Mouse (Mus musculus): ENCODE data around the gene Pip4k2c. TPM values are rescaled to one million over a fixed set of nuclear protein-coding genes. Genes with fewer than 3 reads are reported as not detected.

The Pip4k2c gene
- total and polyA plus RNA-seq, 2 experiments from 2014 or later: 23.7 to 25.0 TPM

DNA sequence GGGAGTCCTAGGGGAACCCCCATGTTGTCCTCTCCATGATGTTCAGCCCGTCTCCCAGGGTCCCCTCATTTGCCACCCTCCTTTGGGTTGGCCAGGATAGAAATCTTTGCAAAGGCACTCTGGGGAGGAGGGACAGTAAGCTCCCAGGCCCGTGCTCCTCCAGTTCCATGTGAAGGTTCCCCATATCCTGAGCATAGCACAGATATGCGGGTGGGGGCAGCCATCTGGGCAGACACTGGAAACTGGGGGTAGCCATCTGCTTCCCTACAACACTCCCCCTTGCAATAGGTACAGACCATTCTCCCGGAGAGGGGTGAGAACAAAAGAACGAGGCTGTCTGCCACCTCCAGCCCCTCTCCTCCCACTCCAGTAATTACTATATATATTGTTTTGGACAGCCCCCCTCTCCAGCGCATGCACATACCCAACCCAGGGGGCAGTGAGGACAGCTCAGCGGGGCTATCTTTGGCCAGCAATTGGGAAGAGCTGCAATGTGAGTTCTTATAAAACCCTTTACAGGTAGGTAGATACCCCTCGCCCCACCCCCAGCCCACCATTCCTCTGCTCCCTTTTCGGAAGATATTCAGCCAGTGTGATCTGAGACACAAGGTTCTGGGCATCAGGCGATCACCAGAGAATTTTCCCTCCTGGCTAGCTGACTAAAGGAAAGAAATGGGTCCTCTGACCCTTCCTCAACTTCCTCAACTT is 23.9 kb downstream of the Pip4k2c start:
- no peak for ATAC-seq (ENCODE audit: insufficient read depth, low read depth)
- TF ChIP-seq EP300 (IDR thresholded peaks at IDR 0.05; ENCODE audit: low read depth): no peak
- no peak overlapping the region for H3K27ac ChIP-seq (ENCODE audit: low read depth)
- peaks cover 11% of the 10 kb centered on the region for H3K36me3 ChIP-seq (replicated peaks; ENCODE audit: control insufficient read depth, insufficient read depth, low read length)
- no peak overlapping the region; the same call in 1 of the 2 replicates for H3K9ac ChIP-seq (replicated peaks; ENCODE audit: low read depth, low read length)
- DNase-seq (ENCODE audit: low spot score): no peak
- H3K4me2 ChIP-seq (ENCODE audit: low read depth, low read length): peak overlapping the region; percentile 85; the same call in 1 of the 2 replicates
- H3K9me3 ChIP-seq (replicated peaks; ENCODE audit: control insufficient read depth, low read length): no peaks in the 10 kb centered on the region
- H3K4me1 ChIP-seq (ENCODE audit: control insufficient read depth, insufficient read depth): 0 out of 2 replicates have a peak, but pooled peaks cover 8% of the 10 kb centered on the region
- peaks cover 19% of the 10 kb centered on the region for H3K27me3 ChIP-seq (ENCODE audit: control insufficient read depth, insufficient read depth, low read length)
- peak overlapping the region; percentile 59; the same call in 1 of the 2 replicates for H3K4me3 ChIP-seq (ENCODE audit: low read depth, low read length)
- 48% methylated on average over 10 of the region's 10 CpGs for WGBS

DNA sequence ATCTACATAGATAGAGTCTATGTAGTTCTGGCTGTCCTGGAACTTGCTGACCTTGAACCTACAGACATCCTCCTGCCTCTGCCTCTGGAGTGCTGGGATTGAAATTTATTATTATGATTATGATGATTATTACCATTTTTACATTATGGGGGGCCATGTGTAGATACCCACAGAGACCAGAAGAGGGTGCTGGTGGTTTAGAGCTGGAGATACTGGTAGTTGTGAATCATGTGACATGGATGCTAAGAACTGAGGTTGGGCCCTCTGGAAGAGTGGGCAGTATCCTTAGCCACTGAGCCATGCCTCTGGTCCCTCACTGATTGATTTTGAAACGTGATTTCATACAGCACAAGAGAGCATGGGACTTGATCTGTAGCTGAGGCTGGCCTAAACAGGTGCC is 24.9 kb downstream of the Pip4k2c start:
- TF ChIP-seq EP300 (IDR thresholded peaks at IDR 0.05; ENCODE audit: low read depth) (no peak), CTCF (IDR thresholded peaks at IDR 0.05; ENCODE audit: low read depth) (peak; percentile 17; the same call in 1 of the 2 replicates)
- ATAC-seq (ENCODE audit: insufficient read depth, low read depth) (no peak), DNase-seq (ENCODE audit: low spot score) (no peak)
- H3K4me3 ChIP-seq (ENCODE audit: low read depth, low read length): no peak overlapping the region
- peaks cover 24% of the 10 kb centered on the region for H3K27me3 ChIP-seq (ENCODE audit: control insufficient read depth, insufficient read depth, low read length)
- no peak overlapping the region for H3K4me2 ChIP-seq (ENCODE audit: low read depth, low read length)
- H3K36me3 ChIP-seq (replicated peaks; ENCODE audit: control insufficient read depth, insufficient read depth, low read length): peaks cover 11% of the 10 kb centered on the region
- H3K9me3 ChIP-seq (replicated peaks; ENCODE audit: control insufficient read depth, low read length): no peaks in the 10 kb centered on the region
- H3K27ac ChIP-seq (ENCODE audit: low read depth): no peak overlapping the region
- H3K9ac ChIP-seq (replicated peaks; ENCODE audit: low read depth, low read length): no peak overlapping the region
- 88% methylated on average over 1 of the region's 1 CpGs for WGBS
- H3K4me1 ChIP-seq (ENCODE audit: control insufficient read depth, insufficient read depth): 0 out of 2 replicates have a peak, but pooled peaks cover 8% of the 10 kb centered on the region

DNA sequence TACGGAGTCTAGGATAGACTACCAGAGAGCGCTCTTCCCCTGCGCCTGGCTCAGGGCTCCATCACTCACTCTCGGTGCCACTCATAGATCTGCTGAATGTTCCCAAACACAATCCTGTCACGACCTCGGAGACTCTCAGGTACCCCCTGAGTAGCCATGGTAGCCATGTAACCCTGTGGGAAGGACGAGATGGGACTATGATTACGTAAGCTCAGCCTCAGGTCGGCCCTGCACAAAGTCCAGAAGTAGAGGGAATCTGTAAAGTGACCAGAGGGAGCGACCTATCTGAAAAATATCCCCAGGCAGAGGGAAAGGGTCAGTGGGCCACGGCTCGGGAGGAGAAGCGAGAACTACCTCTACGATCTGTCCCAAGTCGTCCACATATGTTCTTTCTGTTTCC is 25.9 kb downstream of the Pip4k2c start:
- peaks cover 34% of the 10 kb centered on the region for H3K27me3 ChIP-seq (ENCODE audit: control insufficient read depth, insufficient read depth, low read length)

DNA sequence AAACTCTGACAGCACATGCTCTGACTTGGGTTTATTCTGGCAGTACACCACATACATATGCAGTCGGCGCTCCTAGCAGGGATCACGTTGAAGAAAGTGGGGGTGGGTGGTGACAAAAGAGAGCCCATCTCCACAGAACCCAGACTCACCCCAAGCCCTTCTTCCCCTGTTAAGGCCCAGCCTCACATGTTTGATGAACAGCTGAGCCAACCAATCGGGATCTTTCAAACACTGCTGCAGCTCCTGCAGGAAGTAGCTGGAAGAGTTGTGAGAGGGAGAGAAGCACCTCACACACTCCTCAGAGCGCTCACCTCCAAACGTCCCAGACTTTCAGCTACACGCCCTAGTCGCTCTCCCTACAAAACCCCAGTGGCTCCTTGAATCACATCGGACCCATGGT is 26.3 kb downstream of the Pip4k2c start:
- Histone ChIP-seq H3K27me3 (ENCODE audit: control insufficient read depth, insufficient read depth, low read length) (peaks cover 38% of the 10 kb centered on the region), H3K9ac (replicated peaks; ENCODE audit: low read depth, low read length) (no peak overlapping the region), H3K27ac (ENCODE audit: low read depth) (no peak overlapping the region), H3K4me2 (ENCODE audit: low read depth, low read length) (no peak overlapping the region), H3K4me3 (ENCODE audit: low read depth, low read length) (no peak overlapping the region), H3K9me3 (replicated peaks; ENCODE audit: control insufficient read depth, low read length) (no peaks in the 10 kb centered on the region), H3K4me1 (ENCODE audit: control insufficient read depth, insufficient read depth) (0 out of 2 replicates have a peak, but pooled peaks cover 8% of the 10 kb centered on the region), H3K36me3 (replicated peaks; ENCODE audit: control insufficient read depth, insufficient read depth, low read length) (peaks cover 11% of the 10 kb centered on the region)
- WGBS: 73% methylated on average over 9 of the region's 9 CpGs
- DNase-seq (ENCODE audit: low spot score) (no peak), ATAC-seq (ENCODE audit: insufficient read depth, low read depth) (no peak)
- TF ChIP-seq EP300 (IDR thresholded peaks at IDR 0.05; ENCODE audit: low read depth) (no peak), CTCF (IDR thresholded peaks at IDR 0.05; ENCODE audit: low read depth) (no peak)

More for the DNA sequence above, 25.9 kb downstream of the Pip4k2c start:
- Histone ChIP-seq H3K4me1 (ENCODE audit: control insufficient read depth, insufficient read depth) (0 out of 2 replicates have a peak, but pooled peaks cover 8% of the 10 kb centered on the region), H3K9me3 (replicated peaks; ENCODE audit: control insufficient read depth, low read length) (no peaks in the 10 kb centered on the region), H3K4me2 (ENCODE audit: low read depth, low read length) (no peak overlapping the region), H3K9ac (replicated peaks; ENCODE audit: low read depth, low read length) (no peak overlapping the region), H3K27ac (ENCODE audit: low read depth) (no peak overlapping the region), H3K36me3 (replicated peaks; ENCODE audit: control insufficient read depth, insufficient read depth, low read length) (peaks cover 11% of the 10 kb centered on the region), H3K4me3 (ENCODE audit: low read depth, low read length) (no peak overlapping the region)
- TF ChIP-seq CTCF (IDR thresholded peaks at IDR 0.05; ENCODE audit: low read depth) (no peak), EP300 (IDR thresholded peaks at IDR 0.05; ENCODE audit: low read depth) (no peak)
- WGBS: 79% methylated on average over 15 of the region's 15 CpGs
- DNase-seq (ENCODE audit: low spot score): no peak
- no peak for ATAC-seq (ENCODE audit: insufficient read depth, low read depth)

DNA sequence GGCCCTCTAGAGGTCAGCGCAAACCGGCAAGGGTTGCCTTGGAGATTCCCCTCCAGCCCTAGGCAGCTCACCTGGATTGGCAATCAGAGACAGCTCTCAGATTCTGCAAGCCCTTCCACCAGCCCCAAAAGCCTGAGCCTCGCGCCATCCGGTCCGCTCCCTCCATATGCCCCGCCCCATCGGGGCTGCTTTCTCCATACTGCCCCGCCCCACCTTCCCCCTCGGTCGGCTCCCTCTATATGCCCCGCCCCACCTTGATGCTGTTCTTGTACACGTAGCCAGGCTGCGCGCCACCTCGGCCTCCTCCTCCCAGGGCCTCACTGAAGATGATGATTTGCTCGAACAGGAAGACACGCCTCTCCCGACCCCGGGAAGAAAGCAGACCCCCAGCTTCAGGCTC is 27.6 kb downstream of the Pip4k2c start:
- Histone ChIP-seq H3K4me1 (ENCODE audit: control insufficient read depth, insufficient read depth) (0 out of 2 replicates have a peak, but pooled peaks cover 4% of the 10 kb centered on the region), H3K4me2 (ENCODE audit: low read depth, low read length) (peak overlapping the region; percentile 49), H3K9me3 (replicated peaks; ENCODE audit: control insufficient read depth, low read length) (no peaks in the 10 kb centered on the region), H3K9ac (replicated peaks; ENCODE audit: low read depth, low read length) (no peak overlapping the region), H3K36me3 (replicated peaks; ENCODE audit: control insufficient read depth, insufficient read depth, low read length) (peaks cover 11% of the 10 kb centered on the region), H3K4me3 (ENCODE audit: low read depth, low read length) (peak overlapping the region; percentile 32), H3K27ac (ENCODE audit: low read depth) (no peak overlapping the region), H3K27me3 (ENCODE audit: control insufficient read depth, insufficient read depth, low read length) (peaks cover 51% of the 10 kb centered on the region)
- no peak for TF ChIP-seq CTCF (IDR thresholded peaks at IDR 0.05; ENCODE audit: low read depth)
- no peak for TF ChIP-seq EP300 (IDR thresholded peaks at IDR 0.05; ENCODE audit: low read depth)
- DNase-seq (ENCODE audit: low spot score): no peak
- ATAC-seq (ENCODE audit: insufficient read depth, low read depth): no peak
- 19% methylated on average over 20 of the region's 20 CpGs for WGBS

Data from heart, postnatal 0 days (tissue).